Mouse (Mus musculus) CH12.LX (cell line): ENCODE measurements around the gene Arhgef19. TPM values are rescaled to one million over a fixed set of nuclear protein-coding genes. Genes with fewer than 3 reads are reported as not detected.

Experiments
- DNase-seq: peaks from one replicate; pipeline ENCODE4 v3.0.0-alpha.2; 2013; ENCODE audit errors: extremely low read depth
- H3K27ac ChIP-seq: 2 replicates; pipeline ENCODE4 v1.5.1; 2012; ENCODE audit warnings: low read depth, mild to moderate bottlenecking, control low read depth, moderate library complexity; ENCODE audit not compliant: insufficient read depth
- H3K27me3 ChIP-seq: replicated peaks from 2 replicates; pipeline ENCODE3; 2012; ENCODE audit warnings: inconsistent platforms
- H3K36me3 ChIP-seq, 2 experiments: replicated peaks in 1 of 2; 2 replicates each; pipeline versions ENCODE3 to v1.6.1; 2012; ENCODE audit warnings: inconsistent platforms in 1 of 2, low read length in 1 of 2, mild to moderate bottlenecking in 1 of 2, mixed read lengths in 1 of 2, moderate library complexity in 1 of 2; ENCODE audit not compliant: control insufficient read depth in 1 of 2, insufficient read depth in 1 of 2
- H3K4me1 ChIP-seq, 2 experiments: 2 replicates each; pipeline ENCODE4 v1.6.1; 2012; ENCODE audit warnings: inconsistent platforms in 1 of 2, moderate library complexity in 1 of 2; ENCODE audit not compliant: insufficient read depth in 2 of 2, control insufficient read depth in 1 of 2
- H3K4me2 ChIP-seq: 2 replicates; pipeline ENCODE4 v1.6.1; 2012; ENCODE audit warnings: low read depth, mild to moderate bottlenecking, control low read depth; ENCODE audit not compliant: poor library complexity, insufficient read depth, severe bottlenecking
- H3K4me3 ChIP-seq, 3 experiments: fragments of 150-350 bp in 1 of 3; sonication (generic) in 1 of 3; replicated peaks in 1 of 3; 2 replicates each; pipeline versions ENCODE3 to v1.5.1; 2011 to 2012; ENCODE audit warnings: low read depth in 2 of 3, low read length in 2 of 3, mild to moderate bottlenecking in 2 of 3, moderate library complexity in 2 of 3, control low read depth in 1 of 3, improper control_type of control experiment in 1 of 3, inconsistent platforms in 1 of 3, mixed read lengths in 1 of 3; ENCODE audit not compliant: poor library complexity in 1 of 3
- H3K79me2 ChIP-seq: replicated peaks from 2 replicates; pipeline ENCODE4 v1.6.1; 2012; ENCODE audit warnings: mild to moderate bottlenecking, moderate library complexity; ENCODE audit not compliant: control insufficient read depth, poor library complexity, insufficient read depth, severe bottlenecking; ENCODE audit errors: extremely low read depth
- H3K9ac ChIP-seq: 2 replicates; pipeline ENCODE4 v1.6.1; 2012; ENCODE audit warnings: low read depth, mild to moderate bottlenecking, control low read depth, moderate library complexity; ENCODE audit not compliant: insufficient read depth
- H3K9me3 ChIP-seq: replicated peaks from 2 replicates; pipeline ENCODE3; 2012; ENCODE audit warnings: low read length, inconsistent platforms, mixed read lengths
- CHD2 ChIP-seq: IDR thresholded peaks from 2 replicates; pipeline ENCODE4 v1.6.1; 2011; ENCODE audit warnings: low read length, improper control_type of control experiment
- CTCF ChIP-seq, 2 experiments: IDR thresholded peaks in 1 of 2; conservative IDR thresholded peaks in 1 of 2; 2 replicates each; pipeline ENCODE4 v1.5.1; 2011 to 2012; ENCODE audit warnings: low read depth in 2 of 2, low read length in 2 of 2, improper control_type of control experiment in 1 of 2, inconsistent platforms in 1 of 2, mild to moderate bottlenecking in 1 of 2, moderate library complexity in 1 of 2
- ELF1 ChIP-seq: IDR thresholded peaks from 2 replicates; pipeline ENCODE4 v1.6.1; 2014; ENCODE audit warnings: low read depth, mild to moderate bottlenecking, inconsistent platforms, low read length, improper control_type of control experiment
- GABPA ChIP-seq: IDR thresholded peaks from 2 replicates; pipeline ENCODE4 v1.6.1; 2012; ENCODE audit warnings: low read depth, low read length, improper control_type of control experiment, inconsistent platforms; ENCODE audit not compliant: insufficient replicate concordance
- HCFC1 ChIP-seq: IDR thresholded peaks from 2 replicates; pipeline ENCODE4 v1.6.1; 2012; ENCODE audit warnings: low read depth, mild to moderate bottlenecking, inconsistent platforms, low read length, improper control_type of control experiment
- IRF4 ChIP-seq: IDR thresholded peaks from 2 replicates; pipeline ENCODE4 v1.6.1; 2014; ENCODE audit warnings: low read depth, mild to moderate bottlenecking, inconsistent platforms, low read length, improper control_type of control experiment
- JUND ChIP-seq: conservative IDR thresholded peaks from 2 replicates; pipeline ENCODE4 v1.6.1; 2011; ENCODE audit warnings: low read depth, low read length, improper control_type of control experiment
- KAT2A ChIP-seq: IDR thresholded peaks from 2 replicates; pipeline ENCODE4 v1.6.1; 2012; ENCODE audit warnings: low read length, improper control_type of control experiment, inconsistent platforms; ENCODE audit not compliant: insufficient replicate concordance
- MAX ChIP-seq: IDR thresholded peaks from 2 replicates; pipeline ENCODE4 v1.6.1; 2011; ENCODE audit warnings: low read length, improper control_type of control experiment
- MAZ ChIP-seq: IDR thresholded peaks from 2 replicates; pipeline ENCODE4 v1.6.1; 2012; ENCODE audit warnings: low read depth, mild to moderate bottlenecking, inconsistent platforms, low read length, improper control_type of control experiment, moderate library complexity
- MEF2A ChIP-seq: IDR thresholded peaks from 2 replicates; pipeline ENCODE4 v1.6.1; 2014; ENCODE audit warnings: low read depth, mild to moderate bottlenecking, inconsistent platforms, low read length, improper control_type of control experiment, borderline replicate concordance
- RCOR1 ChIP-seq: conservative IDR thresholded peaks from 2 replicates; pipeline ENCODE4 v1.6.1; 2012; ENCODE audit warnings: low read depth, mild to moderate bottlenecking, inconsistent platforms, low read length, improper control_type of control experiment
- TCF12 ChIP-seq: IDR thresholded peaks from 2 replicates; pipeline ENCODE4 v1.6.1; 2014; ENCODE audit warnings: low read depth, mild to moderate bottlenecking, inconsistent platforms, low read length, improper control_type of control experiment
- USF1 ChIP-seq: IDR thresholded peaks from 2 replicates; pipeline ENCODE4 v1.6.1; 2014; ENCODE audit warnings: low read depth, mild to moderate bottlenecking, inconsistent platforms, low read length, improper control_type of control experiment
- USF2 ChIP-seq: conservative IDR thresholded peaks from 2 replicates; pipeline ENCODE4 v1.6.1; 2011; ENCODE audit warnings: low read depth, low read length, improper control_type of control experiment
- ZC3H11A ChIP-seq: IDR thresholded peaks from 2 replicates; pipeline ENCODE4 v1.6.1; 2012; ENCODE audit warnings: low read depth, mild to moderate bottlenecking, inconsistent platforms, low read length, improper control_type of control experiment
- ZKSCAN1 ChIP-seq: IDR thresholded peaks from 2 replicates; pipeline ENCODE4 v1.6.1; 2012; ENCODE audit warnings: low read depth, inconsistent platforms, low read length, improper control_type of control experiment, borderline replicate concordance
- ZNF384 ChIP-seq: IDR thresholded peaks from 2 replicates; pipeline ENCODE4 v1.6.1; 2012; ENCODE audit warnings: low read depth, low read length, improper control_type of control experiment, inconsistent platforms
- dilution Hi-C: fragments of 300-500 bp; cut with MboI; formaldehyde crosslinking; loops from 2 replicates; pipeline ENCODE4 v1.14.3; 2020; ENCODE audit warnings: low sequenced_read_pairs; ENCODE audit not compliant: extremely low pct_unique_long_range_greater_than_20kb, extremely low pct_ligation_motif_present
- in situ Hi-C: fragments of 300-500 bp; cut with MboI; formaldehyde crosslinking; loops from 3 replicates; pipeline ENCODE4 v1.14.3; 2019; ENCODE audit warnings: low sequenced_read_pairs, low pct_ligation_motif_present, low pct_unique_long_range_greater_than_20kb, mixed read lengths
- polyA plus RNA-seq: library from polyadenylated mRNA; unstranded; fragments of >175 nt; gene quantifications from 2 replicates; pipeline ENCODE4 v1.2.1, GENCODE M21; 2012; ENCODE audit warnings: low read depth; ENCODE audit not compliant: insufficient read length
- total RNA-seq, 2 experiments: library from RNA; depleted of rRNA; stranded (reverse); fragments of 300-350 nt in 1 of 2; fragments of >200 nt in 1 of 2; gene quantifications; 2 replicates each; pipeline ENCODE4 v1.2.3; 2012 to 2014

The Arhgef19 gene
- total and polyA plus RNA-seq, 3 experiments, result 0.19 to 0.21 TPM; not detected in 1

GRCm38 (mm10) chr4:141302428-141303401 is 63.4 kb downstream of the Arhgef19 start:
- peaks cover 8% of the 10 kb centered on the region for H3K9me3 ChIP-seq
- H3K4me2 ChIP-seq, result no peak overlapping the region
- dilution Hi-C loops, result no loop called here
- H3K27me3 ChIP-seq, result peaks cover 49% of the 10 kb centered on the region
- no peak overlapping the region for H3K4me3 ChIP-seq
- TF ChIP-seq MEF2A (no peak), MAX (no peak), USF1 (no peak), ELF1 (no peak), IRF4 (no peak), USF2 (no peak), KAT2A (no peak), ZKSCAN1 (no peak), ZNF384 (no peak), ZC3H11A (no peak), CHD2 (no peak), JUND (no peak)
- TF ChIP-seq, all 38 proteins: peak for 0
- Histone ChIP-seq H3K36me3 (no peaks in the 10 kb centered on the region), H3K27ac (no peak overlapping the region), H3K4me1 (peaks cover 31 to 64% of the 10 kb centered on the region in 2 experiments), H3K9ac (no peak overlapping the region), H3K79me2 (no peaks in the 10 kb centered on the region)
- DNase-seq, result no peak
- in situ Hi-C loops, result no loop called here

GRCm38 (mm10) chr4:141303402-141304222 is 64.3 kb downstream of the Arhgef19 start:
- H3K27me3 ChIP-seq, result peaks cover 43% of the 10 kb centered on the region
- H3K36me3 ChIP-seq, result peaks cover 0 to 1% of the 10 kb centered on the region in 2 experiments
- dilution Hi-C loops, result no loop called here
- H3K4me1 ChIP-seq, result peaks cover 31 to 64% of the 10 kb centered on the region in 2 experiments
- TF ChIP-seq CTCF (conservative IDR thresholded peaks at IDR 0.05 in 1 of 2, IDR thresholded peaks at IDR 0.05 in 1 of 2; ENCODE audit: low read depth in 2 of 2, low read length in 2 of 2), result no peak
- no peak for TF ChIP-seq TCF12
- no peak for TF ChIP-seq HCFC1
- no peak for TF ChIP-seq MAZ
- no peak for TF ChIP-seq ELF1
- TF ChIP-seq MEF2A, result no peak
- no peak for TF ChIP-seq RCOR1
- TF ChIP-seq GABPA, result no peak
- no peak for TF ChIP-seq USF1
- no peak for TF ChIP-seq ZKSCAN1
- no peak overlapping the region for H3K27ac ChIP-seq
- H3K4me2 ChIP-seq, result no peak overlapping the region
- no peaks in the 10 kb centered on the region for H3K79me2 ChIP-seq
- no peak overlapping the region for H3K4me3 ChIP-seq
- no peak overlapping the region for H3K9ac ChIP-seq
- in situ Hi-C loops, result no loop called here
- peaks cover 8% of the 10 kb centered on the region for H3K9me3 ChIP-seq
- DNase-seq, result no peak
